Mouse (Mus musculus): Measurements from ENCODE around the gene Mrgprd. TPM values are rescaled to one million over a fixed set of nuclear protein-coding genes. Genes with fewer than 3 reads are reported as not detected.

Mrgprd gene
- total RNA-seq, 2 experiments from 2014 or later = not detected

Other genes with a start within 250 kb of the Mrgprd start
- 1 to 10 TPM; 1.3 to 1.7 TPM for gene 1810010D01Rik, start 106.7 kb upstream of the Mrgprd start, total RNA-seq (2021)
- 1 to 10 TPM; 6.1 to 8.5 TPM for gene Tpcn2, start 30.8 kb upstream of the Mrgprd start, total RNA-seq (2021)
- gene Mrgprf, start 14.0 kb upstream of the Mrgprd start, total RNA-seq (2021) = under 1 TPM; 0.70 to 0.83 TPM

Data from layer of hippocampus, postnatal 36 days (tissue).